Mouse (Mus musculus) hindbrain, embryonic 14.5 days (tissue): ENCODE measurements around the gene Zfp874b. TPM values are rescaled to one million over a fixed set of nuclear protein-coding genes. Genes with fewer than 3 reads are reported as not detected.
A peak's percentile ranks its signal among the peaks of the same experiment; 100 is the strongest.
"Not testable (repeated sequence)": the region's sequence is repeated elsewhere in the genome, so short reads cannot be mapped to it uniquely, and the experiment has no call there.

Source experiments
- ATAC-seq: fragments of 200-750 bp; cut with Nextera tagmentation; 2 replicates; pipeline ENCODE4 v1.8.0; 2017; ENCODE audit warnings: moderate number of reproducible peaks, mild to moderate bottlenecking, moderate TSS enrichment, moderate library complexity; ENCODE audit not compliant: low FRiP score
- DNase-seq: peaks from one replicate; pipeline ENCODE4 v3.0.0-alpha.2; 2015; ENCODE audit warnings: low spot score
- H3K27ac ChIP-seq: fragments of 300-500 bp; sonication (generic); 2 replicates; pipeline ENCODE4 v1.5.1; 2014; ENCODE audit warnings: mild to moderate bottlenecking, moderate library complexity
- H3K27me3 ChIP-seq: fragments of 300-500 bp; sonication (generic); 2 replicates; pipeline ENCODE4 v1.6.1; 2014; ENCODE audit warnings: mild to moderate bottlenecking, low read length, mixed read lengths; ENCODE audit not compliant: control insufficient read depth, insufficient read depth
- H3K36me3 ChIP-seq: fragments of 300-500 bp; sonication (generic); replicated peaks from 2 replicates; pipeline ENCODE4 v1.6.1; 2014; ENCODE audit not compliant: control insufficient read depth, insufficient read depth
- H3K4me1 ChIP-seq: fragments of 300-500 bp; sonication (generic); replicated peaks from 2 replicates; pipeline ENCODE4 v1.6.1; 2014; ENCODE audit warnings: antibody characterized with exemption, low read length, mixed read lengths; ENCODE audit not compliant: control insufficient read depth, insufficient read depth
- H3K4me2 ChIP-seq: fragments of 300-500 bp; sonication (generic); replicated peaks from 2 replicates; pipeline ENCODE4 v1.6.1; 2014; ENCODE audit warnings: mild to moderate bottlenecking, moderate library complexity
- H3K4me3 ChIP-seq: fragments of 300-500 bp; sonication (generic); replicated peaks from 2 replicates; pipeline ENCODE4 v1.5.1; 2014; ENCODE audit warnings: mild to moderate bottlenecking, low read length
- H3K9ac ChIP-seq: fragments of 300-500 bp; sonication (generic); 2 replicates; pipeline ENCODE4 v1.6.1; 2014
- H3K9me3 ChIP-seq: fragments of 300-500 bp; sonication (generic); 2 replicates; pipeline ENCODE4 v1.6.1; 2016; ENCODE audit warnings: low read length; ENCODE audit not compliant: control insufficient read depth
- WGBS: fragments of 180-500 bp; shearing (Covaris S2); extraction: QIAGEN DNeasy Blood & Tissue Kit; methylation state at CpG from one replicate; pipeline ENCODE4 v1.1.7; 2014; 5-methylcytosine and 5-hydroxymethylcytosine counted together
- polyA plus RNA-seq: library from polyadenylated mRNA; unstranded; fragments of >200 nt; fragmentation: Nextera tagmentation; extraction: Ambion mirVana; gene quantifications from 2 replicates; pipeline ENCODE4 v1.2.1, GENCODE M21; 2014

Gene Zfp874b
- polyA plus RNA-seq, 1 experiment from 2014 or later: 2.1 TPM

DNA sequence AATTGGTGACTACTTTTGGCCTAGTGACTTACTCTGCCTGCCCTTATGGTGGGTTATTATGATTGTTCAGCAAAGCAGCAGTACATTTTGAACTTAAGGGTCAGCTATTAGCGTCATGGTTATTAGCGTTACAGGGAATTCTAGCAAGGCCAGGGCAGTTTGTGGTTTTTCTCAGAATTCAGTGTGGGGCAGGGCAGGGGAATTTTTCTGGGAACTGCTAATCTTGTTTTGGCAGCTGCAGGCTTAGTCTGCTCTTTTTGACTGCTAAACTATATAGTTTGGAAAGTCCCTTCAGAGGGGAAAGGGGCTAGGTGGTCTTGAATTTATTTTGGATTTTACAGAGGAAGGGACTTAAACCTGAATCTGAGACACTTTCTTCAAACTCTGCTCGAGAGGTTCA is 14.8 kb downstream of the Zfp874b start:
- no peak overlapping the region for H3K4me2 ChIP-seq
- H3K27ac ChIP-seq: no peak overlapping the region
- no peak overlapping the region for H3K9ac ChIP-seq
- DNase-seq (no peak), ATAC-seq (no peak)
- 91% methylated on average over 3 of the region's 3 CpGs for WGBS
- H3K27me3 ChIP-seq: no peaks in the 10 kb centered on the region
- H3K4me3 ChIP-seq: no peak overlapping the region
- H3K4me1 ChIP-seq: no peaks in the 10 kb centered on the region
- H3K9me3 ChIP-seq: no peaks in the 10 kb centered on the region
- peaks cover 16% of the 10 kb centered on the region for H3K36me3 ChIP-seq

GRCm38 (mm10) chr13:67463506-67464185 is 20.4 kb downstream of the Zfp874b start:
- not testable (repeated sequence) for H3K27ac ChIP-seq, H3K4me2 ChIP-seq, H3K4me1 ChIP-seq, H3K36me3 ChIP-seq, H3K9me3 ChIP-seq, H3K27me3 ChIP-seq, H3K4me3 ChIP-seq, DNase-seq, ATAC-seq, H3K9ac ChIP-seq
- 86% methylated on average over 2 of the region's 5 CpGs for WGBS

DNA sequence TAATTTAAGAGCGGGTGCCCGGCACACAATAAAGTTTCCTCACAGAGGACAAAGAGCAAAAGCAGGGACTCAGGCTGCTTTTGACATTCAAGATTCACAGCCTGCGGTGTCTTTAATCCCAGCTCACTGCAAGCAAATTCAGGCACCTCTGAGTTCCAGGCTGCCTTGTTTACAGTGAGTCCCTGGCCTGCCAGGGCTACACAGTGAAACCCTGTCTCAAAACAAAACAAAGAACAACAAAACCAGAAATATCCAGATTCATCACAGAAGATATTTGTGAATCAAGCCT is 32.1 kb downstream of the Zfp874b start:
- H3K27ac ChIP-seq: no peak overlapping the region
- H3K4me1 ChIP-seq: no peaks in the 10 kb centered on the region; the same call in 1 of the 2 replicates
- ATAC-seq (0 out of 2 replicates have a peak, but pooled peaks have one; percentile 25), DNase-seq (no peak)
- H3K36me3 ChIP-seq: peaks cover 7% of the 10 kb centered on the region; the same call in 1 of the 2 replicates
- peak overlapping the region; percentile 53 for H3K4me3 ChIP-seq
- peak overlapping the region; percentile 77 for H3K4me2 ChIP-seq
- H3K9ac ChIP-seq: peak overlapping the region; percentile 55
- H3K27me3 ChIP-seq: no peaks in the 10 kb centered on the region
- no peaks in the 10 kb centered on the region for H3K9me3 ChIP-seq
- 2% methylated on average over 3 of the region's 3 CpGs for WGBS

GRCm38 (mm10) chr13:67451172-67452020 is 32.7 kb downstream of the Zfp874b start, which contains the start of gene Zfp874a:
Gene Zfp874a, minus strand, starts transcription at chr13:67451624.
- ATAC-seq (peak; percentile 97), DNase-seq (peak; percentile 93)
- WGBS: 2% methylated on average over 20 of the region's 20 CpGs
- peaks cover 7% of the 10 kb centered on the region; the same call in 1 of the 2 replicates for H3K36me3 ChIP-seq
- H3K27me3 ChIP-seq: no peaks in the 10 kb centered on the region
- H3K4me3 ChIP-seq: peak within 1 kb of the TSS; percentile 53
- H3K27ac ChIP-seq: no peak within 1 kb of the TSS
- H3K4me1 ChIP-seq: no peaks in the 10 kb centered on the region; the same call in 1 of the 2 replicates
- H3K9ac ChIP-seq: peak within 1 kb of the TSS; percentile 55
- H3K9me3 ChIP-seq: no peaks in the 10 kb centered on the region
- H3K4me2 ChIP-seq: peak within 1 kb of the TSS; percentile 77

- not testable (repeated sequence) for H3K9me3 ChIP-seq, H3K36me3 ChIP-seq
- whole genome bisulfite sequencing: no CpG with 5 or more reads among the region's 3 CpGs
Observed at GRCm38 (mm10) chr13:67437095-67437494, 47.0 kb downstream of the Zfp874b start.

GRCm38 (mm10) chr13:67428116-67428515 is 55.9 kb downstream of the Zfp874b start:
- Histone ChIP-seq H3K27me3 (no peaks in the 10 kb centered on the region), H3K4me1 (no peaks in the 10 kb centered on the region), H3K4me3 (no peak overlapping the region), H3K4me2 (no peak overlapping the region), H3K9ac (no peak overlapping the region), H3K36me3 (no peaks in the 10 kb centered on the region), H3K27ac (no peak overlapping the region), H3K9me3 (no peaks in the 10 kb centered on the region)
- ATAC-seq (no peak), DNase-seq (no peak)
- WGBS: 63% methylated on average over 3 of the region's 3 CpGs

More at GRCm38 (mm10) chr13:67437095-67437494, 47.0 kb downstream of the Zfp874b start:
- not testable (repeated sequence) for H3K9ac ChIP-seq, H3K4me1 ChIP-seq, H3K4me2 ChIP-seq, H3K27me3 ChIP-seq, H3K4me3 ChIP-seq, H3K27ac ChIP-seq, ATAC-seq, DNase-seq

DNA sequence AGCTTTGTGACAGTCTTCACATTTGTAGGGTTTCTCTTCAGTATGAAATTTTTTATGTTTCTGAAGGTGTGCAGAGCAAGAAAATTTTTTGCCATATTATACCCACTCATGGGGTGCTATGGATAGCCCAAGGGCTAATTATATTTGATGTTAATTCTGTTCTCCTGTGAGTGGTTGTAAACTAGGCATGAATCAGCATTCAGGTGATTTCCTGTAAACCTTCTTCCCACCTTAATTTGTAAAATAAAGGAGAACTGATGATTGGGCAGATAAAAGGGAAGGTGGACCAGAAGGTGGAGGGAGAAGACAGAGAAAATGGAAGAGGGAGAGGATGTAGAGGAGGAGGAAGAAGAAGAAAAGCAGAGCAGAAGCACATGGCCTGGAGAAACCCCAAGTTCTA is 58.4 kb downstream of the Zfp874b start:
- not testable (repeated sequence) for H3K9me3 ChIP-seq, H3K27ac ChIP-seq, H3K9ac ChIP-seq, H3K4me3 ChIP-seq, H3K27me3 ChIP-seq, DNase-seq, H3K4me1 ChIP-seq, H3K4me2 ChIP-seq, ATAC-seq, H3K36me3 ChIP-seq

DNA sequence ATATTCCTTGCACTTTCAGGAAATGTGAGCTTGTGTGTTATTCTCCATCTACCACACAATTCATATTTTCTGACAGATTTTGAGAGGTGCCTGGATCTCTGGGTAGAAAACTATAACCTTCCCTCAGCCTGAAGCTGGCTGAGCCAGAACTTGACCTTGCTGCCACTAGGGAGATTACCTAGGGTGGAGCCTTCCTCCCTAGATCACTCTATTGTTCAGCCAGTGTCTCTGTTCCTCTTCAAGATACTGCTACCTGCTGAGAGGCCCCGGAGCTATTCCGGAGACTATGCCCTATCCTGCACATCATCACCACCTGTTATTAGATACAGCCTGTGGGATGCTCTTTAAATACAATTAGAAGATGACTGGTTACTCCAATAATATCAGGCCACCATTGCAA is 61.5 kb downstream of the Zfp874b start:
- H3K27me3 ChIP-seq, DNase-seq, ATAC-seq, H3K4me2 ChIP-seq, H3K4me3 ChIP-seq, H3K27ac ChIP-seq, H3K36me3 ChIP-seq, H3K9ac ChIP-seq, H3K9me3 ChIP-seq, H3K4me1 ChIP-seq: not testable (repeated sequence)
- 85% methylated on average over 2 of the region's 2 CpGs for WGBS
